25 mouse cellular contexts compared by ENCODE assay signal in genomic region chr16:84462150-84462549, GRCm38 (mm10). TPM values are rescaled to one million over a fixed set of nuclear protein-coding genes. Genes with fewer than 3 reads are reported as not detected.
"Had no signal": no experiment of that assay in that cellular context is flagged by ENCODE, and none has a peak within 500 bp of the region (broad histone marks: within the 10 kb centered on the region; RNA-seq: fewer than 3 reads in every experiment).

No protein-coding gene starts in this region.

- H3K4me1 ChIP-seq: liver, embryonic 12.5 days; liver, embryonic 15.5 days had no signal

- H3K36me3 ChIP-seq: limb, embryonic 13.5 days; liver, embryonic 12.5 days; liver, embryonic 15.5 days had no signal

- H3K27me3 ChIP-seq: limb, embryonic 13.5 days; liver, embryonic 12.5 days; liver, embryonic 15.5 days had no signal

- H3K4me2 ChIP-seq: limb, embryonic 13.5 days; liver, embryonic 12.5 days; liver, embryonic 15.5 days; midbrain, embryonic 11.5 days had no signal

- H3K9me3 ChIP-seq: limb, embryonic 13.5 days; liver, embryonic 12.5 days; liver, embryonic 15.5 days had no signal

- ATAC-seq: liver, embryonic 12.5 days had no signal

- DNase-seq: kidney, postnatal 25 days; layer of hippocampus, postnatal 36 days; liver; lung, adult 18-20 months; lung, postnatal 14 days; lung, postnatal 4 days; midbrain, embryonic 14.5 days; thymus, adult 2 months; thymus, postnatal 14 days; thymus, postnatal 4 days had no signal

- H3K9ac ChIP-seq: limb, embryonic 13.5 days; liver, embryonic 12.5 days; liver, embryonic 15.5 days had no signal

- H3K4me3 ChIP-seq: left cerebral cortex, adult 2 months; limb, embryonic 13.5 days; liver, embryonic 12.5 days; liver, embryonic 15.5 days had no signal

- H3K27ac ChIP-seq: kidney, postnatal 0 days; left cerebral cortex, adult 2 months; limb, embryonic 13.5 days; liver, embryonic 12.5 days; liver, embryonic 15.5 days had no signal

RNA-seq across cellular contexts. Expression of gene A730009L09Rik, which starts 52.8 kb away (rescaled TPM):
- total RNA-seq: megakaryocyte progenitor cell, adult 5-6 weeks; megakaryocyte-erythroid progenitor cell, adult 5-6 weeks had no signal
- polyA plus RNA-seq: kidney, embryonic 14.5 days; kidney, postnatal 0 days; limb, embryonic 13.5 days; liver, embryonic 12.5 days; liver, embryonic 15.5 days; lung, embryonic 16.5 days; midbrain, embryonic 11.5 days; midbrain, embryonic 14.5 days; neural tube, embryonic 11.5 days; neural tube, embryonic 14.5 days; small intestine, adult 2 months; spleen, adult 2 months; stomach, embryonic 16.5 days; thymus, adult 2 months had no signal
